Mouse (Mus musculus) T-helper 17 cell (primary cell): ENCODE results near the gene Bcr.

Experiments
- in situ Hi-C, 2 experiments: fragments of 300-600 bp; cut with MboI, MseI; formaldehyde crosslinking; loops; 1 replicate in 1 of 2; 2 replicates in 1 of 2; pipeline ENCODE4 v1.15.1; 2025; ENCODE audit warnings: high pct_unique_total_duplicates in 2 of 2

The Bcr gene

DNA sequence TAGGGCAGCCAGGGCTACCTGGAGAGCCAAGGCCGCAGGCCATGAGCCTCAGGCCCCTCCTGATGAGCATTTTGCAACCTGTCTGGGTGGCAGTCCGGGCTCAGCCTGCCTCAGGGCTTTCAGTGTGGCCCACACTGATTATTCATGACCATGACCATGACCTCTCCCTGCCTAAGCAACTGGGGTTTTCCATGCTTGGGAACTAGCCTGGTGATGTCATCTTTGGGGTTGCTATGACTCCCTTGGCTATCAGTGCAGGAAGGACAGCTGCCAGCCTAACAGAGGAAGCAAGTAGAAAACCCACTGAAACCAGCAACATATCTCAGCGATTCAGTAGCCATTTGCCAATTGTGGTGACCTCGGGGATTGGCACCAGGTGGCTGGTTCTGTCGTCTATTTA is 60.6 kb downstream of the Bcr start:
- in situ Hi-C loops, result no loop called here

DNA sequence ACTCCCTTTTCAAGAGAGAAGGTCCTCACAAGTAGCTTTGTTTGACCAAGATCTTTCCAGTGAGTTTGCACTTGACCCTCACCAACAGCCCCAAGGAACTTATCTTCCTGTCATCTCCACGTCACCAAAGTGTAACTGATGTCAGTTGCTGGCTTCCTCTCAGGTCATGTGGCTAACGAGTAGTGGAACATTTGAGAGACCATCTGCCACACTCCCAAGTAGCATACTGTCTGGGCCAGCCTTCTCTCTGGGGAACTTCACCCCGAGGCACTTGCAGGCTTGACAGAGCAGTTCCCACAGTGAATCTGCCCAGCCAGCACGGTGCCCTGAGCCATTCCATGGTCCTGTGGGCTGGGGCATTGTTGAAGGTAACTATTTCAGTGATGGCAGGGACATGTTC is 65.2 kb downstream of the Bcr start:
- in situ Hi-C loops, result no loop called here

DNA sequence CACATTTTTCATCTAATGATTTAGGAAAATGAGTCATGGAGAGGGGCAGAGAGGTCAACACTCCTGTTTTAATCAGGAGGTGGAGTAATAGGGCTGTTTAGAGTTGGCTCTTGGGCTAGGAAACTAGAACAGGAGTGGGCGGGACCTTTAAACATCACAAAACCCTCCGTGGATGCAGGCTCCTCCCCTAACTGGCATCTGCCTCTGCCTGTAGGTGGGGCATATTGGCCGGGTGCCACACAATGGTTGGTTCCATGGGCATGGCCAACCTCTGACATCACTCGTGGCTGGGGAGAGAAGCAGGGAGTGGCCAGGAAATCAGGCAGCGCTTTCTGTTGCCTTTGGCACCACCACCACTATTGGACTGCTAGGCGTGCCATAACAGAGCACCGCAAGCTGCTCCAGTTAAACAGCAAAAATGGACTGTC is 68.9 kb downstream of the Bcr start:
- in situ Hi-C loops, result no loop called here

DNA sequence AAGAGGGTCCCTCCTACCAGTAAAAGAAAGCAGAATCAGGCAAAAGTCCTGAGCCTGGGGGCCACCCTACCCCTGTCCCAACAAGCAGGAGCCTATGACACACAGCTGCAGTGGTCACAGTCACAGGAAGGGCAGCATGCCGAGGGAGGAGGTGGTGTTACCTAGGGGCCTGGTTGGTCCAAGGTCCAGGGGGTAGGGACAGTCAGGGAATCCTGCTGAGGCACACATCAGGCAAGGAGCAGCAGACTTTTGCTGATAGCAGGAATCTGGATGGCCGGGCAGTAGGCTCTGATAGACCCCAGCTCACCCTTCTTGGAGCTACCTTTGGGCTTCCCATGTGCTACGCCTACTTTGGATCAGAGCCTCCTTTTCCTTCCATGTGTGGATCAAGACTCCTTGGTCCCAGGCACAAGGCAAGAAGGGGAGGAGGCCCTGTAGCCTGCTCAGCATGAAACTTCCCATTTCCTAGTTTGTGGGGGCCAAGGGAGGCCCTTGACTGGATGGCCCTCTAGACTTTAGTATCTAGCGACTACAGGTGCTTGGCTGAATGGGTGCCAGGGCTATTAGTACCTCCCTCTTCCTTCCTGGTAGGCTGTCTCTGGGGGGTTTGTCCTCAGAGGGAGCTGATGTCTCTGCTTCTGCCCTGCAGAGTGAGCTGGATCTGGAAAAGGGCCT is 70.1 kb downstream of the Bcr start:
- in situ Hi-C loops, result no loop called here

DNA sequence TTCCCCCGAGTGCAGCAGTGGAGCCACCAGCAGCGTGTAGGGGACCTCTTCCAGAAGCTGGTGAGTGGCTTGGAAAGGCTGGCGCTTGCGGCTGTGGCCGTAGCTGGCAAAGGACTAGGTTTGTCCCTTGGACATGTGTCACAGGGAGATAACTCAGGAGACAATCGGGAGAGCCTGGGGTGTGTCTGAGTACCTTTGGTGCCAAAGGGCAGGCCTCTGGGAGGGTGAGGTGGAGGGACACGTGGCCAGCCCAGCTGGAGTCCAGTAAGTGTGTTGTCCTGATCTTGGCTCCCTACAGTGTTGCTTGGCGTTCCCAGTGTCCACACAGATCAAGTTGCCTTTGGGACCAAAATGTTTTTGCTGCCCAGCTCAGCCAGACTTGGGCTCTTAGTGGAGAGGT is 71.2 kb downstream of the Bcr start:
- in situ Hi-C loops, result no loop called here

DNA sequence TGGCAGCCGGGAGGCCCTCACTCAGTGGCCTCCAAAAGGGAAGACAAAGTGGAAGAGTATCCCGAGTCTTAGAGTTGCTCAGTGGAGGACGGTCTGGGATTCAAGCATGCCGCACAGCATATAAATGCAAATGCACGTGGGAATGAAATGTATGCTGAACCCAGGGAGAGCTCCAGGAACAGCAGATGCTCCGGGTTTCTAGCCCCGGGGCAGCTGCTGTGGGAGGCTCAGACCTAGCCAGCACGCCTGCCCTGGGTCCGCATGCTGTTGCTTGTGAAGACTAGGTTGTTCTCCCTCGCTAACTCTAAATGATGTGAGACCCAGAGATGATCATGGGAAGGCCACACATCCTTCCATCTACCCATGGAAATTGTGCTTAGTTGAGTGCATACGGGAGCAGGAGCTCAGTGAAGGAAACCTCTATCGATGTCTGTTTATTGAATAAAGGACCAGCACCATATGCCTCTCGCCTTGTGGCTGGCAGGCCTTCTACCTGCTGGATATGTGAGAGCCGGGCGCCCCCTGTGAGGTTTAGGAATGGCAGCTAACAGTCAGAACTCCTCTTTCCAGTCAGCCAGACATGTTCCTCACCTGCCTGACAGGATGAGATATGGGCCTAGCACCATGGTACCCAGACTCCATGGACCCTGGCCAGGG is 74.6 kb downstream of the Bcr start:
- in situ Hi-C loops, result no loop called here

DNA sequence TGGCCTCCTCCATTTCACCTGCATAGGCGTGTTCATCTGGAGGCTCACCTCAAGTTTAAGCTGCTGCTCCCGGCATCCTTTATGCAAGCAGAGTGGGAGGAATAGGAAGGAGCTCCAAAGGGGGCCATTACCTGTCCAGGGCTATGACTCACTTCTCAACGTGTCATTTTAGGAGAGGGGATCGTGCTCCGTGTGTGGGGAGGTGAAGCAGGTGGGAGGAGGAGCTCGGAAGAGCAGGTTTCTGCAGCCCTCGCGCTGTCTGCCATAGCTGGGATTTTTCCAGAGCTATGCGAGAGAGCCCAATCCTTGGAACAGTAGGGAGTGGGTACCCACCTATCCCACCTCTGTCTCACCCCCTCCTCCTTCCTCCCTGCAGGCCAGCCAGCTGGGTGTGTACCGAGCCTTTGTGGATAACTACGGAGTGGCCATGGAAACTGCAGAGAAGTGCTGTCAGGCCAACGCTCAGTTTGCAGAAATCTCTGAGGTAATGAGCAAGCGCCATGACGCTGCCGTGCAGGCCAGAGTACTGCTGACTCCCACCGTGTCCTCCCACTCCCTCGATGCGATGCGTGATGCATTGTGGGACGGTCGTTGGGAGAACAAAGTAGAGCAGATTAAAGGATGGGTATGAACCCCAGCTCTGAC is 75.2 kb downstream of the Bcr start:
- in situ Hi-C loops, result no loop called here

DNA sequence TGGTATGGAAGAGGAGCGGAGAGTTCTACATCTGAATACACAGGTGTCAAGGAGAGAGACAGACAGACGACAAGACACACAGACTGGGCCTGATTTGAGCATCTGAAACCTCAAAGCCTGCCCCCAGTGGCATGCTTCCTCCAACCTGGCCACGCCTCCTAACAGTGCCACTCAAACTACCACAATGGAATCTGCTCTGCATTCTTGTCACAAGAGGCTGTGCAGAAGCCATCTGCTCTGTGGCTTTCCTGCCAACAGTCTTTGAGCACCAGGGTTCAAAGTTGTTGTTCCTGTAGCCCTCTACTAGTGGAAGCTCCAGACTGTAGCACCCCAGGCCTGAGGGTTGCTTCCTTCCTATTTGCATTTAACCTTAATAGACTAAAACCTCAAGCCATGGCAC is 76.8 kb downstream of the Bcr start:
- in situ Hi-C loops, result no loop called here

DNA sequence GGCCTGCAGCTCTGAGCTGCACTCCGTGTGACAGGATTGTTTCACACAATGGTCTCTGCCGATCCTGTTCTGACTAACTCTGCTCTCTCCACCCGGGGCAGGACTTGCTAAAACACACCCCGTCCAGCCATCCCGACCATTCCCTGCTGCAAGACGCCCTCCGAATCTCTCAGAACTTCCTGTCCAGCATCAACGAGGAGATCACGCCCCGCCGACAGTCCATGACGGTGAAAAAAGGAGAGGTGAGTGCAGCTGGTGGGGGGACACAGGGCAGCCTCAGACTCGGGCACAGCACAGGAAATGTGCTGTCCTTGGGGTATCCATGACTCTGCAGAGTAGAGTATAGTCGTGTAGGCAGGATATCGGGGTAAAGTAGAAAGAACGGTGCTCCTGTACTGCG is 84.8 kb downstream of the Bcr start:
- in situ Hi-C loops, result no loop called here

DNA sequence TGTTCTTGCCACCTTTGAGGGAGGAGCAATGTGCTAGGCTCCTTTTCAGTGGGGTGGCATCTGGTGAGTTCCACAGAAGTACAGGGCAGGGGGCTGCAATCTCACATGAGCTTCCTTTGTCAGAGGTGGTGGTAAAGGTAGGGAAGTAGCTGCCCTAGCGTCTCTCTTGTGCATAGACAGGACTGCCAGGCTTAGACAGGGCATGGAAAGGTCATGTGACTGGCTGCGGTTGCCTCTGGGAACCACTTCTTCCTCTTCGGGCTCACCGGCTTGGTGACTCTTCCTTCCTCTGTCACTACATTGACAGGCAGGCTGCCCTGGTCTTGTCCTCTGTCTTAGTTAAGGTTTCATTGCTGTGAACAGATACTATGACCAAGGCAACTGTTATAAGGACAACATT is 85.6 kb downstream of the Bcr start:
- in situ Hi-C loops, result no loop called here

DNA sequence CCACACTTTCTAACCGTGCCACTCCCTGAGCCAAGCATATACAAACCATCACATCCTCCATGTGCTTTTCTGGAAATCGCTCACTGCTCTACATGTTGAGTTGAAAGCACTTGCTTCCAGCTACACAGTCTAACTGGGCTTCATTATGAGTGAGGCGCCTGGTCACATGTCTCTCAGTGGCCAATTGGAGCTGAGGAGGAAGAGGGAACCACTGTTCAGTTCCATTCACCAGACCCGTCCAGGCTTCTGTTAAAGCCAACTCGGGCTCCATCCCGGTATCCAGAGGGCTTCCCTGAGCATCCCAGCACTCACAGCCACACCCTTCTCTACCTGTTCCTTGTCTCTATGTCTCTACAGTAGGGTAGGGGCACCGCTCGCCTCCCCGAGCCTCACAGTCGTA is 86.2 kb downstream of the Bcr start:
- in situ Hi-C loops, result no loop called here

DNA sequence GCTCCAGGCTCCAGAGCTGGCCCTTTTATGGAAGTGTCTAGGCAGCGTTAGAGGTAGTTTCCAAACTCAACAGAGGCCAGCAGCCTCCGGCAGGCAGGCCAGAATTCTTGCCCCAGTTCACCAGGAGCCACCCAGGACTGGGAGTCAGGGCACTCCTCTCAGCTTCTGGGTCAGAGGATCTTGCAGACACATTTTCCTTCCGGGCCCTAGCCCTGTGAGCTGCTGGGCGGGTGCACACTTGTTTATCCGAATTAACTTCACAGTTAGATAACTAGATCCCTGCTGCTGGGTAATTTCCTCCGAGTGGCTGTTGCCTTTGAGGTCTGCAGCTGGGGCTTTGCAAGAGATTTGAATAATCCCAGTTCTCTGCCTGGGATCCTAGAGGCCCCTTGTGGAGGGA is 87.9 kb downstream of the Bcr start:
- in situ Hi-C loops, result no loop called here

DNA sequence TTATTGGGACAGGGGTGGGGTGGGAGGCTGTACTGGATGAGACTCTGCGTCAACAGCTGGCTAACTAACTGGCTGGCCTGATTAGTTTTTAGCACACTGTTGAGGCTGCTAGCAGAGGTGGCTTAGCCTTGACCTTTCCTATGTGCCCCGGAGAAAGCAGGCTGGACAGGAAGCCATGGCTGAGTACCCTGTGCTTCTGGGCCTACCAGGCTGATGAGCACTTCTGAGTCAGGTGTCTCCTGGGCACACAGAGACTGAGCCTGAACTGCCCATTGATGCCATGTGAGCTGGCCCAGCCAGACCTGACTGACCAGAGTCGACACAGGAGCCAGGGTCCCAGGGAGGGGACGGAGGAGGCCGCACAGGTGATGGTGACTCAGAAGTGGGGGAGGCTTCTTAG is 90.0 kb downstream of the Bcr start:
- in situ Hi-C loops, result loop anchor here (5.0 kb wide), 2 partner anchors 93 to 228 kb away; no protein-coding TSS in a partner anchor

DNA sequence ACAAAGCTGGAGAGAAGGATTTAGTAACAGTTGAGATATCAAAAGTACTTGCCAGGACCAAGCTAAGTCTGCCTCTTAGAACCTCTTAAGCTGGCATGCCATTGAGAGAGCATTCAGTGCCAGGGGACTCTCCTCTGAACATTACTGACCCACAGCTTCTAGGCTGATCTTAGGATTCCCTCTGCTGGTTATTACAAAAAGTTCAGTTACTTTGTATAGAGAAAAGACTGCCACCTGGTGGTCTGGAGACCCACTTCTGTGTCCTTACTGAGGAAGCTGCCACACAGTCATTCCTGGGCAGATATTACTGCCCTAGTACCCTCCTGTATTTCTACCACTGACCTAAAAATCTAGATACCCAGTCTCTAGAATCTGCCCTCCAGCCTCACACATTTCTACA is 90.9 kb downstream of the Bcr start:
- in situ Hi-C loops, result loop anchor here (5.0 kb wide), 2 partner anchors 94 to 229 kb away; no protein-coding TSS in a partner anchor

DNA sequence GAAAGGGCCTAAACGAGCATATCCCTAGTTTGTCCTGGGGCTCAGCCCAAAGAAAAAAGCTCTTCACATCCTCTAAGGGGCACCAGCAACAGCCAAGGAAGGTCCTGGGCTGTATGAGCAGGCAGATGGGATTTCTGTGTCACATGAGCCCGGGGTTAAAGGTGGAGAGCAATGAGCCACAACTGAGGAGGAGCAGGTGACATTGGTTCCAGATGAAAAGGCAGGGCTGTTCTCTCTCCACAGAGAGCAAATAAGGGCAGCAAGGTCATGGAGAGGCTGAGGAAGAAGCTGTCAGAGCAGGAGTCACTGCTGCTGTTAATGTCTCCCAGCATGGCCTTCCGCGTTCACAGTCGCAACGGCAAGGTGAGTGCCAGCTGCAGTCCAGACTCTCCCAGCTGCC is 96.4 kb downstream of the Bcr start:
- in situ Hi-C loops, result loop anchor here in 1 of 2 experiments (5.0 kb wide), 1 partner anchor 215 kb away; no protein-coding TSS in a partner anchor

DNA sequence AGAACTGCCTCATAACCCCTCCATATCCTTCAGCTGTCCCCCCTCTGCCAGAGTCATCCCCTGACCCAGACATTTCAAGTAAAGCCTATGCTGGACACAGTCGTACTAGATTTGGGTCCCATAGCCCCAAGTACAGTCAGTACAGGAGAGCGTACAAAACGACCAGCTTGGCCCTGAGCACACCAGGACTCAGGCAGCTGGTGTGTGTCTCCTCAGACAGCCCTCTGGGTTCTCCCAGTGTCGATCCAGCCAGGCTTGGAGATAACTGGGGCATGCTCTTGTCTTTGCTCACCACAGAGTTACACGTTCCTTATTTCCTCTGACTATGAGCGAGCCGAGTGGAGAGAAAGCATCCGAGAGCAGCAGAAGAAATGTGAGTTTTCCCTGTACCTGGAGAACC is 97.3 kb downstream of the Bcr start:
- in situ Hi-C loops, result loop anchor here in 1 of 2 experiments (5.0 kb wide), 1 partner anchor 215 kb away; no protein-coding TSS in a partner anchor

DNA sequence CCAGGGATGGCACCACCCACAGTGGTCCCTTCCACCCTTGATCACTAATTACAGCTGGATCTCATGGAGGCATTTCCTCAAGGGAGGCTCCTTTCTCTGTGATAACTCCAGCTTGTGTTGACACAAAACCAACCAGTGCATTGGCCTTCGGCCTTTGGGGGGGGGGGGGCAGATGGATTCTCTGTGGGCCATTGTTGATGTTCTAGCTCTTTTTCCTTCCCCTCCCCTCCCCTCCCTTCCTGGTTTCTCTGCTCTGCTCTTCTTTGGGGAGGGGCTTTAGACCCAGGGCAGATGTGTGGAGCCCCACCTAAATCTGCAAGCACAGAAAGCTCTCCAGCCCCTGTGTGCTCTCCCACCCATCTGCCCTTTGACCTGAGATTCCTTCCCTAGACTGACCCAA is 98.0 kb downstream of the Bcr start:
- in situ Hi-C loops, result loop anchor here in 1 of 2 experiments (5.0 kb wide), 1 partner anchor 216 kb away; no protein-coding TSS in a partner anchor

DNA sequence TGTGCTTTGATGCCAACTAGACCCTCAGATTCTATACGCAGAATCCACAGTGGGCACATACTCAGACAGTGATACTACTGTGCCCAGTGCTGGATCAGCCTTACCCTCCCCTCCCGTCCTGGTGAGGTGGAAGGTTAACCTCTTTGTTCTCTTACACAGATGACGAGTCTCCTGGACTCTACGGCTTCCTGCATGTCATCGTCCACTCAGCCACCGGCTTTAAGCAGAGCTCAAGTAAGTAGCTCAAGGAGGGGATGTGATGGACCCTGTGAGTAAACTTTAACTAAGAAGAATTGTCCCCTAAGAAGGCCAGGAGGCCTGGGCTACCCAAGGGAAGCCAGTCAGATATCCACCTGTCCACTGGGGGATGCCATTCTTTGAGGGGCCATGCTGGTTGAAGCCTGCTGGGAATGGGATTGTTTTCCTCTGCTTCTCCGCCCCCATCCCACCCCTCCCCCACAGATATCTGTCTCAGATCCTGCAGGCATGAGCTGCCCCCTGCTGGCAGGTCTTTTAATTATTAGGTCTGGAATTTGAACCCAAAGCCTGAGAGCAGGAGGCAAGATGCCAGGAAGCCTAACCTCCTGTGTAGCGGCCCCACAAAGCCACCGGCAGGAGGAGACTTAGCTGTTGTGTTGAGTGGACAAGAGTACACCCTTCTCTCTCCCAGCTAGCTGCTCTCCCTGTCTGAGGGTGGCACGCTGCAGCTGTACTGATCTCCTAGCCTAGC is 99.9 kb downstream of the Bcr start:
- in situ Hi-C loops, result no loop called here

DNA sequence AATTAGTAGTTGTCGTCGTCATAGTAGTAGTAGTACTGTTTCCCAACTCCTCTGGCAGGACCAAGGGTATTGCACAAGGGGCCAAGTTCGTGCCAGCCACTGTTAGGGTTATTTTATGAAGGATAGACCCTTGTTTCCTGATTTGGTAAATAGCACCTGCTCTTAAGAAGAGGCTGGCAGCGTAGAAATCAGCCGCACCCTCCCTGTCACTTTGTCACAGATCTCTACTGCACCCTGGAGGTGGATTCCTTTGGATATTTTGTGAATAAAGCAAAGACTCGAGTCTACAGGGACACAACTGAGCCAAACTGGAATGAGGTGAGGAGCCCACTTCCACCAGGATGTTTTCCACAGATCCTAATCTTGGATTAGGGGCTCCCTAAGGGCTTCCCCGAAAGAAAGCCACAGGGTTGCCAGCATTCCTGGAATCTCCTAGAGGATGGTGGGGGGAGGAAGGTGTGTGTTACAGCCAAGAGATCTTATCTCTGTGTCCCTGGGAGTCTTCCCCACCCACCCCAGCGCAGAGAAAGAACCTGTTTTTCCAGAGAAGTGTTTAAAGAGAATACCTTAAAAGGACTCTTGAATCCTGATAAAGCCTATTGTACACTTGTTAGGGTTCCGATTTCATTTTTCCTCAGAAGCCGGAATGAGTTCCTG is 105.6 kb downstream of the Bcr start:
- in situ Hi-C loops, result no loop called here

DNA sequence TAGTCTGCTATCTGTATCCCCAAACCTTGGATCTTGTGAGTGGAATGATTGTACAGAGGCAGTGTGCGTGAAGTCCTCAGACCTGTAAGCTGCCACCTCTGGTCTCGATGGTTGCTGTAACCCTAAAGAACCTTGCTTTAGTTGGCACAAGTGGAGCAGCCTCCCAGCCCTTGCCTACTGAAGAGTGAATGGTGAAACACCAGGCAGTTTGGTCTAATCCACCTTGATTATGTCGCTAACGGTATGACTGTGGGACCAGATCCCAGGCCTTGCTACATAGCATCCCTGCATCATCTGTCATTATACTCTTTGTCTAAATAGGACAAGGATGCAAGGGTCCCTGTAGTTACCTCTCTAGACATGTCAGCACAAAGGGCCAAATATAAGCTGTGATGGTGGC is 106.2 kb downstream of the Bcr start:
- in situ Hi-C loops, result no loop called here

DNA sequence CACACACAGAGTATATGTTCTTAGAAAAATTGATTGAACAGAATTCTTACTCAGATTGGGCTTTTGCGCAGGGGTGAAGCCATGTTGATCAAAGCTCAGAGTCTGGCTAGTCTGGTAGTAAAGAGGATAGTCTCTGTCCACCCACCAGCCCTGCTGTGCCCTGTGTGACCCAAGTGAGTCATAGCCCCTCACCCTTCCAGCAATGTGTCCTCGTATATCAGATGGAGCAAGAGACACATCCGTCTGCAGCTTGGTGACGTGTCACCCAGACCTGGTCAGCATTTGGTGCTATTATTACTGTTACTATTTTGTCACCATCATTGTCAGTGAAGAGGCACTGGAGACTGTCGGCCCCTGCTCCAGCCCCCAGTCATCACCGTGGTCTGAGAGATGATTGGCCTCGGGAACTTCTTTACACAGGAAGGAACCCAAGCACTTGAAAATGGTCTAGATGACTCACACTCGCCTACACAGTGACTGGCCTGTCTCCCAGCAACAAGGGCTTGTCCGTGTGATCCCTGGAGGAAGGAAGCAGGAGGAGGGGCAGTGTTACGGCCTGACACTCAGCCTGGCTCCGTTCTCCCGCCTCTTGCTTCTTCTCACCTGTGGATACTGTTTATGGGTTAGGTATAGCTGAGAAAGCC is 109.9 kb downstream of the Bcr start:
- in situ Hi-C loops, result no loop called here
